Mouse (Mus musculus) C2C12 (cell line): ENCODE data around the gene Gramd1b. TPM values are rescaled to one million over a fixed set of nuclear protein-coding genes. Genes with fewer than 3 reads are reported as not detected.

ENCODE experiments used
- H3K27me3 ChIP-seq: one replicate; pipeline ENCODE4 v1.6.1; 2011; ENCODE audit not compliant: control insufficient read depth, insufficient read depth, insufficient read length
- H3K36me3 ChIP-seq: one replicate; pipeline ENCODE4 v1.6.1; 2011; ENCODE audit not compliant: control insufficient read depth, insufficient read depth
- H3K4me3 ChIP-seq: one replicate; pipeline ENCODE4 v1.5.1; 2011; ENCODE audit warnings: mild to moderate bottlenecking, control low read depth; ENCODE audit not compliant: poor library complexity, insufficient read depth, severe bottlenecking
- H3K79me2 ChIP-seq: one replicate; pipeline ENCODE4 v1.6.1; 2011; ENCODE audit not compliant: control insufficient read depth, insufficient read depth
- H3K79me3 ChIP-seq: one replicate; pipeline ENCODE4 v1.6.1; 2011; ENCODE audit warnings: low read depth, control low read depth
- H3ac ChIP-seq: one replicate; pipeline ENCODE3; 2011; ENCODE audit warnings: low read depth; ENCODE audit not compliant: control insufficient read depth, insufficient read length
- CEBPB ChIP-seq: IDR thresholded peaks from one replicate; pipeline ENCODE4 v1.6.1; 2011; ENCODE audit warnings: low read depth, mild to moderate bottlenecking, control low read depth, moderate library complexity
- CTCF ChIP-seq: IDR thresholded peaks from one replicate; pipeline ENCODE4 v1.5.1; 2011; ENCODE audit not compliant: control insufficient read depth, insufficient read depth, insufficient read length
- FOSL1 ChIP-seq: IDR thresholded peaks from one replicate; pipeline ENCODE4 v1.8.0; 2011; ENCODE audit warnings: mild to moderate bottlenecking, low read length; ENCODE audit not compliant: poor library complexity, insufficient read depth, severe bottlenecking
- MAX ChIP-seq: IDR thresholded peaks from one replicate; pipeline ENCODE4 v1.6.1; 2011; ENCODE audit warnings: mild to moderate bottlenecking, control low read depth
- MYOD1 ChIP-seq: IDR thresholded peaks from one replicate; pipeline ENCODE4 v1.6.1; 2011; ENCODE audit warnings: low read depth; ENCODE audit not compliant: control insufficient read depth, insufficient read length
- MYOG ChIP-seq: IDR thresholded peaks from one replicate; pipeline ENCODE4 v1.6.1; 2011; ENCODE audit not compliant: control insufficient read depth, insufficient read length; ENCODE audit errors: extremely low read depth
- USF1 ChIP-seq: IDR thresholded peaks from one replicate; pipeline ENCODE4 v1.6.1; 2011; ENCODE audit warnings: low read depth, mild to moderate bottlenecking, control low read depth, moderate library complexity
- polyA plus RNA-seq: library from polyadenylated mRNA; unstranded; fragments of >200 nt; fragmentation: generic; extraction: Trizol; gene quantifications from one replicate; pipeline ENCODE4 v1.2.1, GENCODE M21; 2012; ENCODE audit warnings: missing spikeins

The Gramd1b gene
- polyA plus RNA-seq, 1 experiment = 3.7 TPM

DNA sequence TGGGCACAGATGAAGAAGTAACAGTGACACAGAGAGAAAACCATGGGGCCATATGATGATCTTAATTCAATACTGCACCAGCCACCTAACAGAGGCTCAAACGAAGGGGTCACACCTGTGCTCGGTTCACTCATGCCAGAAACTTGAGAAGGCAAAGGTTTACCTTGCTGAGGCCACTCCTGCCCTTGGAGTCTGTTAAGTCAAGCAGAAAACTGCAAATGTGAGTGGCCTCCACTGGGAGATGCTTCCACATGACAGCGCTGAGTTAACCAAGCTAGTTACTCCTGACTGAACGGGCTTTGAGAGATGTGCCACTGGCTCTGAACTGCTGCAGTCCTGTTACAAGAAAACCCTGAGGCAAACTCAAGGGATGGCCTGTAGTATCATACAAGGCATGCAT lies 83.9 kb downstream of the Gramd1b start:
- Histone ChIP-seq H3K36me3 (no peaks in the 10 kb centered on the region), H3K4me3 (no peak overlapping the region), H3ac (no peak overlapping the region), H3K79me2 (no peaks in the 10 kb centered on the region), H3K27me3 (no peaks in the 10 kb centered on the region), H3K79me3 (no peaks in the 10 kb centered on the region)
- no peak for TF ChIP-seq CEBPB
- no peak for TF ChIP-seq FOSL1
- TF ChIP-seq CTCF = no peak
- no peak for TF ChIP-seq MYOD1
- no peak for TF ChIP-seq MYOG
- no peak for TF ChIP-seq MAX
- no peak for TF ChIP-seq USF1

DNA sequence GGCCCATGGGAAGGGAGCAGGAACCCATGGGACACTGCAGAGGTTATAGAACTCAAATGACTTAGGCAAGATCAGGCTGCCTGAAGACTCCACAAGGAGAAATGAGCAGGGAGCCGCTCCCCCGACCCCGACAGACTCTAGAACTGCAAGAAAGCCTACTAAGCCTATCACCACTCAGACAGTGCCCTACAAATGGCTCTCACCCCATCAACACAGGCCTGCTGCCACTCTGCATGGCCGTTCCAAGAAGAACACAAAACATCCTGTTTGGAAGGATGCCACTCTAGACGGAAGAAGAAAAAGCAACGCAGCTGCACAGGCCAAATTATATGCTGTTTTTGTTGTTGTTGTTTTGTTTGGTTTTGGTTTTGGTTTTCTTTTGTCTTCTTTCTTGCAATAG lies 86.2 kb downstream of the Gramd1b start:
- no peaks in the 10 kb centered on the region for H3K27me3 ChIP-seq
- H3K79me3 ChIP-seq = no peaks in the 10 kb centered on the region
- no peaks in the 10 kb centered on the region for H3K36me3 ChIP-seq
- no peaks in the 10 kb centered on the region for H3K79me2 ChIP-seq
- TF ChIP-seq USF1 (no peak), MAX (no peak)
- H3ac ChIP-seq = no peak overlapping the region
- no peak overlapping the region for H3K4me3 ChIP-seq

DNA sequence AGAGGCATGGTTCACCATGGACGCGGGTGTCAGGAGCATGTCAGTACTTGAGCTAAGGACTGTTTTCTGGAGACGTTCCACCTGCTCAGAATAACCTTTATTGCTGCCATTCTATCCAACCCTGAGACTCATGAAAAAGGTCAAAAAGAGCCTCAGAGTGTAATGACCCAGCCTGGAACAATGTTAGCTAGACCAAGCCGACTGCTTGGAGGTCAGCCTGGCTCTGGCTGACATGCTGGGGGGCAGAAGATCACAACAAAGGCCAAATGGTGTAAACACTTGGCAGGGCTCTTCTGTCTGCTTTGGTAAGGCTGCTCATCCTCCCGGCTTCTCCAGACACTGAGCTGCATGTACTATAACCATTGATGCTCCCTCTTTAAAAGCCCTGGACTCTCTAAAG lies 88.4 kb downstream of the Gramd1b start:
- TF ChIP-seq MYOD1 = no peak
- TF ChIP-seq CEBPB = no peak
- TF ChIP-seq USF1 = no peak
- no peak for TF ChIP-seq FOSL1
- no peak for TF ChIP-seq MAX
- TF ChIP-seq MYOG = no peak
- H3K79me2 ChIP-seq = no peaks in the 10 kb centered on the region
- H3K36me3 ChIP-seq = no peaks in the 10 kb centered on the region
- H3K4me3 ChIP-seq = no peak overlapping the region
- no peak overlapping the region for H3ac ChIP-seq
- no peaks in the 10 kb centered on the region for H3K79me3 ChIP-seq
- H3K27me3 ChIP-seq = no peaks in the 10 kb centered on the region

DNA sequence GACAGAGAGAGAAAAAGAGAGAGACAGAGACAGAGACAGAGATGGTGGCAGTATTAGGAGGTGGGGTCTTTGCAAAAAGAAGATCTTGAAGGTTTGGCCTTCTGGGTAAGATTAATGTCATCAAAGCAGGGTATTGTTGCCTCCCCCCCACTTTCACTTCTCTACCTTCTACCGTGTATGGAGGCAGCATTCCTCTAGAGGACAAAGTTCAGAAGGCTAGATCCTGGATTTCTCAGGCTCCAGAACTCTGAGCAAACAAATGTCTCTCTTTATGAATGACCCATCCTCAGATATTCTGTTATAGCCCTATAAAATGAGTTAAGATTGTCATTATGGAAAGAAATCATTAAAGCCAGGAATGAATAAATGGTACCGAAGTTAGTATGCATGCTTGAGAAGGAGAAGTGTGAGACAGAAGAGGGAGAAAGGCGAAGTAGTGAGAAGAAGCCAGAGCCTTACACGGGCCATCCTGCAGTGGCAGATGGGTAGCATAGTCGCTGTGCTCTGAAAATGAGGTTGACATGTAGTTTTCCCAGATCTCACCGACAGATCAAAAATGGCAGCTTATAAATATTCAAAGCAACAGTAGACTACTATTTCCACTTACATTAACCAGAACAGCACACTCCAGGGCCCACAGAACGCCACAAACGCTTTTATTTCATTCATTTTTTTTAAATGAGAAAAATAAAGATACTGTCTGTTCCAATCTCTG lies 91.1 kb downstream of the Gramd1b start:
- no peak overlapping the region for H3K4me3 ChIP-seq
- no peak overlapping the region for H3ac ChIP-seq
- H3K79me2 ChIP-seq = no peaks in the 10 kb centered on the region
- no peaks in the 10 kb centered on the region for H3K36me3 ChIP-seq
- no peaks in the 10 kb centered on the region for H3K79me3 ChIP-seq
- TF ChIP-seq MAX (no peak), MYOG (no peak), FOSL1 (no peak), USF1 (no peak), CTCF (no peak), MYOD1 (no peak), CEBPB (no peak)
- no peaks in the 10 kb centered on the region for H3K27me3 ChIP-seq

DNA sequence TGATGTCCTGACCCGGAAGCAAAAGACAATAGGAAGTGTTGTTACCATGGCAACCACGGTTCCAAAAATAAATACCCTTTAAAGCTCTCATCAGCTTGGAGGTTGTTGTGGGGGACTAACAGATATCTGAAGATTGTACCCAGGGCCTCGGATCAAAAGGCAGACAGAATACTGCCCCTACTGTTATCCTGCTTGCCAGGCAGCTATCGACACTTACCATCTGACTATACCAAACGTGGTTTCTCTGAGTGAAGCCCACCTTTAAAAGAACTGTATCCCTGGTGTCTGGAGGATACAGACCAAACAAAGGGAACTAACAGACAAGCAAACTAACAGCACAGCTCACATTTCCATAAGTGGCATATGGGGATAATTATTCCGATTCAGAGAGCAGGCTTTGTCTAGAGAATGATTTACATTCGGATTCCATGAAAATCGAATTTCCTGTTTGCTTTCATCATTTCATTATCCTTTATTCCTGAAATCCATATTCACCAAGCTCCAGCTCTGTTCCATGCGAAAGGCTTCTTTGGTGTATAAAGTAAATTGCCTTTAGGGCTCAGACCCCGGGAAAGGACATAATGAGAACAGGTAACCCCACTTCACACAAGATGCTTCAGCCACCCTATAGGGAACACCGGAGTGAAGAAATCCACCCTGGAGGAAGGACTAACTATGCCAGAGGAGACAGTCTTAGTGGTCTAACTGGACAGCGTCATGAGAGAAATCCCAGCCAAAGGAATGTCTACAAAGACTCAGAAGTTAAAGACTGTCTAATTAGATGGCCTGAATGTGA lies 92.3 kb downstream of the Gramd1b start:
- no peaks in the 10 kb centered on the region for H3K36me3 ChIP-seq
- TF ChIP-seq CTCF (no peak), MYOG (no peak), MAX (no peak), USF1 (no peak), FOSL1 (no peak), MYOD1 (no peak), CEBPB (no peak)

DNA sequence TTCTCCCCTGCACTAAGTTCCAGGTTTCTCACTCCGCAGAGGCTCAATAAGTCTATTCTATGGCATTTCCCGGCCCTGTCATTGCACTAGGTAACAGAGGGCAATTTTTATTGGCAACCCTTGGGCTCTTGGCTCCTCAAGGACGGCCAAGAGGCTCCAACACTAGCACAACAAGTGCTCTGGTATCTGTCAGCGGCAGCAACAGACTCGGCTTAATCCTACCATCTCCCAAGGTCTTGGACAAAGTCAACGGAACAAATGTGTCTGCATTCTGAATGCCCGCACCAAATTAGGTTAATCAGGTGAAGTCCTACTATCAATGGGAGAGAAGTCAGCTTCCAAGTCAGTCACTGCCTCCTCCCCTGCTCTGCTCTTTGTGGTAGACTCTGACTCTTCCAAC lies 93.3 kb downstream of the Gramd1b start:
- Histone ChIP-seq H3K27me3 (no peaks in the 10 kb centered on the region), H3K79me2 (no peaks in the 10 kb centered on the region), H3K79me3 (no peaks in the 10 kb centered on the region), H3K36me3 (no peaks in the 10 kb centered on the region), H3ac (no peak overlapping the region), H3K4me3 (no peak overlapping the region)
- TF ChIP-seq MYOG (no peak), CTCF (no peak), MAX (no peak), CEBPB (no peak), MYOD1 (no peak), USF1 (no peak), FOSL1 (no peak)

More for the DNA sequence above, 92.3 kb downstream of the Gramd1b start:
- Histone ChIP-seq H3K27me3 (no peaks in the 10 kb centered on the region), H3K79me3 (no peaks in the 10 kb centered on the region), H3ac (no peak overlapping the region), H3K4me3 (no peak overlapping the region), H3K79me2 (no peaks in the 10 kb centered on the region)
